Mouse (Mus musculus) erythroblast, embryonic 14.5 days (primary cell): Measurements from ENCODE around the gene Aox1.

Experiments used
- GATA1 ChIP-seq: IDR thresholded peaks from 2 replicates; pipeline ENCODE4 v1.6.1; 2012; ENCODE audit warnings: low read length, inconsistent platforms, mixed read lengths
- TAL1 ChIP-seq: IDR thresholded peaks from 3 replicates; pipeline ENCODE4 v1.6.1; 2012; ENCODE audit warnings: low read length, inconsistent platforms, mixed read lengths

DNA sequence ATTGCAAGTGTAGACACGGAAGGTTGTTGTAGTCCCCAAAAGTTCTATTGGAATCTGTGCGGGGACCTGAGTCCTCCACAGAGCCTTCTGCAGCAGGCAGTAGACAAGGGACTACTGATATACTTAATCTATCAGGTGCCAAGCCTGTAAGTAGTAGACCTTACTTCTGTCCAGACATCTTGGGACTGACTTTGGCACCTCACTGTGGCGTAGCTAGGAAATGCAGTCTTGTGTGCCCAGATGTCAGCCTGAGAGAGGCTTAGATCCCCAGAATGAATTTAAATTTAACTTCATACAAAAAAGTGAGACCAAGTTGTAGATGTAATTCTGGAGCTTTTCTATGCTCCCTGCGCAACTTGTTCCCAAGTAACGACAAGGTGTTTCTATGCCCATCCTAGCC is 50.0 kb downstream of the Aox1 start:
- TF ChIP-seq TAL1 = no peak
- TF ChIP-seq GATA1 = no peak
